Mouse (Mus musculus) myocyte (in vitro differentiated cells): ENCODE measurements around the gene Atp5c1.

Source experiments
- CEBPB ChIP-seq: IDR thresholded peaks from 2 replicates; pipeline ENCODE4 v1.6.1; 2011; ENCODE audit warnings: mild to moderate bottlenecking, moderate library complexity; ENCODE audit not compliant: poor library complexity, insufficient read depth, severe bottlenecking
- E2F4 ChIP-seq: IDR thresholded peaks from one replicate; pipeline ENCODE4 v1.6.1; 2011; ENCODE audit warnings: mild to moderate bottlenecking, control low read depth, moderate library complexity; ENCODE audit not compliant: insufficient read depth
- MAX ChIP-seq: IDR thresholded peaks from one replicate; pipeline ENCODE4 v1.6.1; 2011; ENCODE audit warnings: low read depth, mild to moderate bottlenecking, control low read depth
- MYOD1 ChIP-seq, 3 experiments: IDR thresholded peaks; one replicate each; pipeline ENCODE4 v1.6.1; 2011; ENCODE audit warnings: control low read depth in 2 of 3, low read depth in 2 of 3, mild to moderate bottlenecking in 2 of 3, moderate library complexity in 1 of 3; ENCODE audit not compliant: insufficient read length in 2 of 3, control insufficient read depth in 1 of 3
- MYOG ChIP-seq, 3 experiments: IDR thresholded peaks; one replicate each; pipeline ENCODE4 v1.6.1; 2011; ENCODE audit warnings: control low read depth in 2 of 3, low read depth in 2 of 3, mild to moderate bottlenecking in 2 of 3; ENCODE audit not compliant: insufficient read length in 2 of 3, control insufficient read depth in 1 of 3, insufficient read depth in 1 of 3
- POLR2A ChIP-seq: IDR thresholded peaks from one replicate; pipeline ENCODE4 v1.6.1; 2011; ENCODE audit warnings: low read depth, mild to moderate bottlenecking, control low read depth, moderate library complexity; ENCODE audit not compliant: insufficient read length
- POLR2AphosphoS2 ChIP-seq: IDR thresholded peaks from one replicate; pipeline ENCODE4 v1.6.1; 2011; ENCODE audit warnings: low read depth, control low read depth; ENCODE audit not compliant: insufficient read length
- REST ChIP-seq: IDR thresholded peaks from one replicate; pipeline ENCODE4 v1.6.1; 2011; ENCODE audit warnings: mild to moderate bottlenecking, control low read depth, moderate library complexity; ENCODE audit not compliant: insufficient read depth, insufficient read length
- USF1 ChIP-seq: IDR thresholded peaks from one replicate; pipeline ENCODE4 v1.6.1; 2011; ENCODE audit warnings: low read depth, mild to moderate bottlenecking, control low read depth, moderate library complexity

GRCm38 (mm10) chr2:10047758-10048436, 32.4 kb downstream of the Atp5c1 start:
- TF ChIP-seq USF1 (no peak), E2F4 (no peak), MYOD1 (IDR thresholded peaks at IDR 0.05; ENCODE audit: control insufficient read depth in 1 of 3, insufficient read length in 2 of 3, low read depth in 2 of 3) (no peak), POLR2A (no peak), CEBPB (no peak), REST (no peak), MAX (no peak), MYOG (IDR thresholded peaks at IDR 0.05; ENCODE audit: control insufficient read depth in 1 of 3, insufficient read depth in 1 of 3, insufficient read length in 2 of 3, low read depth in 2 of 3) (no peak), POLR2AphosphoS2 (no peak)
